Mouse (Mus musculus): ENCODE measurements around the gene Tcap. TPM values are rescaled to one million over a fixed set of nuclear protein-coding genes. Genes with fewer than 3 reads are reported as not detected.
"Not testable (repeated sequence)": the region's sequence is repeated elsewhere in the genome, so short reads cannot be mapped to it uniquely, and the experiment has no call there.

The Tcap gene
- total RNA-seq, 2 experiments from 2014 or later, result 1,084 to 2,520 TPM

DNA sequence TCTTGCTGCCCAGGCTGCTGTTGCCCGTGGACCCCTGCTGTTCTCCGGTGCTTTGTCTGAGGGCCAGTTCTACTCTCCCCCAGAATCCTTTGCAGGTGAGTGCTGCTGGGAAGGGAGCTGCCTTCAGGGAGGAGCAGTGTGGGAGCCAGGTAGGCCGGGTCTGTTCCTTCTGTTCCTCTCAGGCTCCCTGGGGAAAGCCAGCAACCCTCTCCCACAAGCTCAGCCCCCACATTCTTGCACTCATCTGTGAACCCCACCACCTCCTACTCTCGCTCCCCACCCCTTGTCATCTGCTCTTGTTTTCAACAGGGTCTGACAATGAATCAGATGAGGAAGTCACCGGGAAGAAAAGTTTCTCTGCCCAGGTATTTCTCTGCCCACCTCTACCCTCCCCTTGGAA is 6.9 kb upstream of the Tcap start:
- intact Hi-C loops (cut with DNase I), result no loop called here
- no peak for DNase-seq (ENCODE audit: low spot score)

GRCm38 (mm10) chr11:98377787-98378186 is 5.8 kb upstream of the Tcap start:
- intact Hi-C loops (cut with DNase I), result no loop called here
- peak; percentile 56 for DNase-seq (ENCODE audit: low spot score)

DNA sequence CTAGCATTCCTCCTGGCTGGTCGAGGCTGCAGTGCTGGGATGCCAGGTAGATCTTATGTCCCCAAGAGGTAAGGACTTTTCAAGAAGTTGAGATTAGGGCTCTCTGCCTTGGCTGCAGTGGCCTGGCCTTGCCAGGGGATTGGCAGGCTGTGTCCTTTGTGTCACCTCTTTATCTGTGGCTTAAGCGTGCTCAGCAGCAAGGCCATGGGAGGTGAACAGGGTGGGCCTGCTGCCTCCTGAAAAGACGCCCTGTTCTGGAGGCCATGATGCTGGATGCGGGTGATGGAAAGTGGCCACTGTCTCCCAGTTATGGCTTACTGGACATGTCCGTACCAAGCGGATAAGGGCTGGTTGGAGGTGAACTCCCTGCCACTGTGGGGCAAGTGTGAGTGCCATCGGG is 4.2 kb upstream of the Tcap start:
- intact Hi-C loops (cut with DNase I), result no loop called here
- DNase-seq (ENCODE audit: low spot score), result no peak

GRCm38 (mm10) chr11:98380106-98380505 is 3.5 kb upstream of the Tcap start:
- no peak for DNase-seq (ENCODE audit: low spot score)
- intact Hi-C loops (cut with DNase I), result no loop called here

DNA sequence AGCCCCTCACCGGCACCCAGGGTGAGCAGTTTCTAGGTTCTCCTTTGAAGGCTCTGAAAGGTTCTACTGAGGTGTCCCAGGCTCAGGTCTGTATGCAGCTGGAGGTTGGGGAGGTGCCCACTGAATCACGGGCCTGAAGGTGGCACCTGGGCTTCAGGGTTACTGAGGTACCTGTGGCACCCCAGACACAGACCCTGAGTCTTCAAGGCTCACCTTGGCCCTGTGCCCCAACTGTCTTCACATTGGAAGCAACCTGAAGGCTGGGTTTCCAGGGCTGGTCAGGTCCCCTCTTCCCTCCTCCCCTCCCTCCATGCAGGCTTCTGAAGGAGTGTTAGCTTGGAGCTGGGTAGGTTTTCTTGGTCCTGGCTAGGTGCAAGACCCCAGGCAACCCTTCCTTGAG is 2.0 kb upstream of the Tcap start:
- no peak for DNase-seq (ENCODE audit: low spot score)
- intact Hi-C loops (cut with DNase I), result no loop called here

- DNase-seq (ENCODE audit: low spot score); intact Hi-C loops (cut with DNase I): not testable (repeated sequence)
Observed at GRCm38 (mm10) chr11:98382405-98382804, 1.2 kb upstream of the Tcap start.

- DNase-seq (ENCODE audit: low spot score), result no peak
- intact Hi-C loops (cut with DNase I), result no loop called here
Observed at GRCm38 (mm10) chr11:98384216-98384615, 605 bp downstream of the Tcap start.

DNA sequence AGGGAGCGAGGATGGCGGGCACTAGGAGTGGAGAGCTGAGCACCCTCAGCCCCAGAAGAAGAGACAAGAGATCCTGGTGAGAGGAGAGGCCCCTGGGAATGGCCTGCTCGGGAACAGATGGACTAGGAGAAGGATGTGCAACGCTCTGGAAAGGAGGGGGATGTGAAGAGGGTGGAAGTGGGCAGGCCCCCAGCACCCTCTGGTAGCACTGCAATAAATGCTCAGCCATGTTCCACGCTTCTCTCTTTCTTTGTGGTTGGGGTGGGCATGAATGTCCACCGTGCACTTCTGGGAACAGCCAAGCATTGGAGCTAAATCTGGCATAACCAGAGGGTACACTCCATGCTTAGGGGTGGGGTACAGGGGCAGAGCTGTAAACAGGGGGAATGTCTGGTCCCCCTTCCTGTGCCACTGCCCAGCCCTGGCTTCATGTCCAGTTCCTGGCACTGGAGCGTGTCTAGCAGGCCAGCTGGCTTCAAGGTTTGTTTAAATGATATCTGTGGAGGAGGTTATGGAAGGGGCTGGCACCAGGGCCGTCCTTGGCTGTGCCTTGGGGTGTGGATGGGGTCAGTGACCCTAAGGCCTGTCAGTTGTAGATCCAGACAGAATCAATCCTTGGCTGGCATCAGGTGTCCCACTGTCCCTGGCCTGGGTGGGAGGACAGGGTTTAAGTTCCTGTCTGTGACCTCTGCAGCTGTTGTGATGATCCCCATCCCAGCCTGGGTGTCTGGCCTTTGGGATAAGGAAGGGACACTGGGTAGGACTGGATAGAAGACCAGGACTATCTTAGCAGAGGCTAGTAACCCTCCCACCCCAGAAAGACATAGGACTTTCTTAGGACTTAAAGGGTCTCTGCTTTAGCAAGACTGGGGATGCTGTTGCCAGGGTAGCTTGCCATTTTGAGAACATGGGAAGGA is 1.4 kb downstream of the Tcap start:
- no peak for DNase-seq (ENCODE audit: low spot score)
- intact Hi-C loops (cut with DNase I), result no loop called here

DNA sequence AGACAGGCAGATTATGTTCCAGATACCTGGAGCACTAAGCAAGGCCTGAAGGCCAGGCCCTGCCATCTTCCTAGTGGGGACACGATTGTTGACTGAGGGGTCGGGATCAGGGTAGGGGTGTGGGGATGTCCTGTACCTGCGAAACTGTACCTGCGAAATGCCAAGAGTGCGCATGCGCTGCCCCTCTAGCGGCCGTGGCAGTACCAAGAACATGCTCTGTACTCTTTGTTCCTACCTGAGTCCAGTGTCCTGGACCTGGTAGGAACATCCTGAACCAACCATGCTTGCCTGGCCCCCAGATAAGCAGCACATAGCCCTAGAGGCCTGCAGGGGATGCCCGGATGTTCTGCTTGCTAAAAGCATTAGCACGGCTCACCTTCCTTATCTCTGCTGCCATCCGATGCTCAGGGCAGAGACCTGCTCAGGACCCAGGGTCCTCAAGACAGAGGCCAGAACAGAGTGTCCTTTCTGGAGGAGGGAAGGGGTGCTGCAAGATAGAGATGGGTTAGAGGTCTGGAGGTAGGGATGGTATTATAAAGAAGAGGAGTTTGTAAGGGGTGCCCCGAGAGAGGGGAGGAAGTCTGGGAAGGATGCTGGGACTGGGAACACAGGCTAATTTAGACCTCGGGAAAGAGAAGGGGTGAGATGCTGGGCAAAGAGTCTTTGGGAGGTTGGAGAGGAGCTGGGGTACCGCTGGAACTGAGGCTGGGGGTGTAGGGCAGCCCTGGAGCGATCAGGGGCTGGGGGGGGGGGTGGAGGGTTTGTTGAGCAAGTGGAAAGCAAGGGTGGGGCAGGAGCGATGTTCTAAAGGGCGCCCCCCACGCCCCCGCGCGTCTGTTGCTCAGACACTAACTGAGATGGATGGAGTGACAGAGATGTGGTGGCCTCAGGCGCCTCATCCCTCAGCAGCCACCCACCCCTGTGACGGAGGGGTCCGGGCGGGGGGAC is 2.3 kb downstream of the Tcap start, which contains the start of gene Pnmt:
Gene Pnmt (plus strand): TSS at position 813 of the 948 bp plus-strand sequence.
- intact Hi-C loops (cut with DNase I), result no loop called here

DNA sequence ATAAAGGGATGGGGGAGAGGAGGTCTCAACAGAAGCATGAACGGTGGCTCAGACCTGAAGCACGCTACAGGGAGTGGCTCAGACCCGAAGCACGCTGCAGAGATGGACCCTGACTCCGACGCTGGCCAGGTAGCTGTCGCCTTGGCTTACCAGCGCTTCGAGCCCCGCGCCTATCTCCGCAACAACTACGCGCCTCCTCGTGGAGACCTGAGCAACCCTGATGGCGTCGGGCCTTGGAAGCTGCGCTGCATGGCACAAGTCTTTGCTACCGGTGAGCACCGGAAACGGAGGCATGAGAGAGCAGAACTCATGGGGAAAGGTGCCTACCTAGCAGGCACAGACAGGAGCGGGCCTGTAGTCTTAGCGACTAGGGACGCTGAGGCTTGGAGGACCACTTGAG is 3.0 kb downstream of the Tcap start:
- intact Hi-C loops (cut with DNase I), result no loop called here
- DNase-seq (ENCODE audit: low spot score), result no peak

More for the DNA sequence above, 2.3 kb downstream of the Tcap start, which contains the start of gene Pnmt:
- DNase-seq (ENCODE audit: low spot score), result no peak

DNA sequence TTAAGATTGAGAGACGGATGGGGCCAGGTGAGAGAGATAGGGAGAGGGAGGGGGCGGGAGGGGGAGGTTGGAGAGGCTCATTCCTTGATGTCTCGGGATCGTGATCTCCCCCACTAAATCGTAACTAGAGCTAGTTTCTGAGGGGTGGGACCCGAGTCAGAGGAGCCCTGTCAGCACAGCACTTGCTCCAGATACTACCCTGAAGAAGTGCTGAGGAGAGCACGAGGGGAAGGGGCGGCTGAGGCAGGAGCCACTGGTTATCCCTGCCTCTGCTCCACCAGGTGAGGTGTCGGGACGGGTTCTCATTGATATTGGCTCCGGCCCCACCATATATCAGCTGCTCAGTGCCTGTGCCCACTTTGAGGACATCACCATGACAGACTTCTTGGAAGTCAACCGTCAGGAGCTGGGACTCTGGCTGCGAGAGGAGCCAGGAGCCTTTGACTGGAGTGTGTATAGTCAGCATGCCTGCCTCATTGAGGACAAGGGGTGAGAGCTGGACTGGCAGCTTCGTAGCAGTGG is 3.5 kb downstream of the Tcap start:
- intact Hi-C loops (cut with DNase I), result no loop called here
- DNase-seq (ENCODE audit: low spot score), result no peak

- intact Hi-C loops (cut with DNase I), result no loop called here
- DNase-seq (ENCODE audit: low spot score), result no peak
Observed at GRCm38 (mm10) chr11:98388282-98388681, 4.7 kb downstream of the Tcap start.

GRCm38 (mm10) chr11:98389221-98389780 is 5.7 kb downstream of the Tcap start:
- intact Hi-C loops (cut with DNase I), result loop anchor here (1.0 kb wide), 1 partner anchor 47 kb away; no protein-coding TSS in a partner anchor
- no peak for DNase-seq (ENCODE audit: low spot score)

GRCm38 (mm10) chr11:98390141-98390540 is 6.5 kb downstream of the Tcap start:
- intact Hi-C loops (cut with DNase I), result no loop called here
- DNase-seq (ENCODE audit: low spot score), result no peak

- intact Hi-C loops (cut with DNase I), result no loop called here
- no peak for DNase-seq (ENCODE audit: low spot score)
Observed at GRCm38 (mm10) chr11:98392034-98392433, 8.4 kb downstream of the Tcap start.

- DNase-seq (ENCODE audit: low spot score), result no peak
- intact Hi-C loops (cut with DNase I), result no loop called here
Observed at GRCm38 (mm10) chr11:98392645-98393044, 9.0 kb downstream of the Tcap start.

GRCm38 (mm10) chr11:98393317-98393716 is 9.7 kb downstream of the Tcap start:
- intact Hi-C loops (cut with DNase I), result no loop called here
- no peak for DNase-seq (ENCODE audit: low spot score)

DNA sequence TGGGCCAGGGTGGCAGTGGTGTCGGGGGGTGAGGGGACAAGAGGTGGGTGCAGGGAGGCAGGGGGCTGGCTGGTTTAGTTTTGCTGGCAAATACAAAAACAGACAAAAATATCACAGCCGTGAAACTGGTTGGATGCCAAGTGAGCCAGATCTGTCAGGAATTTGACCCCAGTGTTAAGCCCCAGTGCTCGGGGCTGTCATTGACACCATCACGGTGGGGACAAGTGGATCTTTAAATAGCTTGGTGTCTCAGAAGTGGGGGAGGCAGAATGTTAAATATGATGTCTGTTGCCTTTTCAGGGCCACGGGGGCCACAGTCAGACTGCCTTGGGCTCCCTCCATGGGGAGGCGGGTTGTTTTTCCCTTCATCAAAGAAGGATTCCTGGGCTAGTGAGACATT is 10.7 kb downstream of the Tcap start:
- no peak for DNase-seq (ENCODE audit: low spot score)
- intact Hi-C loops (cut with DNase I), result no loop called here

DNA sequence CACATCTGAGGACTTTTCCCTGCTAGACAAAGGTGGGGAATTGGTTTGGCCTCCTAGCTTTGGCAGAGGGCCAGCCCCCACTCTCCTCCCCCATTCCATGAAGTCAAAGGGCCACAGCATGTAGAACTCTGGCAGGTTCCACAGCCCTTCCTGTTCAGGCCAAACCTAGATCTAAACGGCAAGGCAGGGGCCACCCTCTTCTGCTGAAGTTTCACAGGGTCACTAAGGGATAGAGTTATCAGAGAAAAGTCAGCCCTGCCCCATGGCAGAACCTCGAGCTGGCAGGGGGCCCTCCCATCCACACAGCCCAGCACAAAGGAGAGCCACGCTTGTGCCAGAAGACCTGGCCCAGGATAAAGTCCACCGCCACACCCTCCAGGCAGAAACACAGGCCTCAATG is 11.4 kb downstream of the Tcap start:
- intact Hi-C loops (cut with DNase I), result no loop called here
- DNase-seq (ENCODE audit: low spot score), result peak; percentile 49

DNA sequence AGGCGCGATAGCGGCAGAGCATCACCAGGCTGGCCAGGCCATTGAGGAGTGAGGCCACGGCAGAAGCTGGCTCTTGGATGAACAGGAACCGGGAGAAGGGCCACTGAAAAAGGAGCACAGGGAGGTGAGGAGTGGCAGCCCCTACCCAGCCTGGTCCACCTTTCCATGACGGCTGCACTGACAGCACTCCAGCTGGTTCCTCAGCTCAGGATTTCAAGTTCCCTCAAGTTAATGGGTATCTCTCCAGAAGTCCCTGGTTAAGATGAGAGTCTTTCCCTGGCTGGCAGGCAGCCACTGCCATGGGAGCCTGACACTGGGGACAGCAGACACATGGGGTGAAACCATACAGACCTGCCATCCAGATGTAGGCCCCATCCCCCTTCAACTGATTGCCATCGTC is 14.3 kb downstream of the Tcap start:
- DNase-seq (ENCODE audit: low spot score), result no peak
- intact Hi-C loops (cut with DNase I), result no loop called here

Data from heart, postnatal 25 days (tissue).